Mouse (Mus musculus) hindbrain, embryonic 11.5 days (tissue): Measurements from ENCODE around the gene Stk11ip. TPM values are rescaled to one million over a fixed set of nuclear protein-coding genes. Genes with fewer than 3 reads are reported as not detected.

Source experiments
- ATAC-seq: fragments of 200-750 bp; cut with Nextera tagmentation; 2 replicates; pipeline ENCODE4 v1.8.0; 2017; ENCODE audit warnings: mild to moderate bottlenecking, moderate TSS enrichment, moderate library complexity; ENCODE audit not compliant: low FRiP score
- DNase-seq: peaks from one replicate; pipeline ENCODE4 v3.0.0-alpha.2; 2015; ENCODE audit warnings: low spot score
- H3K27ac ChIP-seq: fragments of 300-500 bp; sonication (generic); 2 replicates; pipeline ENCODE4 v1.5.1; 2014; ENCODE audit warnings: mild to moderate bottlenecking, low read depth, low read length
- H3K27me3 ChIP-seq: fragments of 300-500 bp; sonication (generic); 2 replicates; pipeline ENCODE4 v1.6.1; 2014; ENCODE audit warnings: mild to moderate bottlenecking, low read length, moderate library complexity, mixed read lengths; ENCODE audit not compliant: control insufficient read depth, insufficient read depth
- H3K36me3 ChIP-seq: fragments of 300-500 bp; sonication (generic); 2 replicates; pipeline ENCODE4 v1.6.1; 2014; ENCODE audit warnings: mild to moderate bottlenecking, low read length, moderate library complexity, mixed read lengths; ENCODE audit not compliant: control insufficient read depth, insufficient read depth
- H3K4me1 ChIP-seq: fragments of 300-500 bp; sonication (generic); replicated peaks from 2 replicates; pipeline ENCODE4 v1.6.1; 2014; ENCODE audit warnings: low read length, mixed read lengths; ENCODE audit not compliant: control insufficient read depth, insufficient read depth
- H3K4me2 ChIP-seq: fragments of 300-500 bp; sonication (generic); replicated peaks from 2 replicates; pipeline ENCODE4 v1.6.1; 2014; ENCODE audit warnings: mild to moderate bottlenecking, low read depth, low read length
- H3K4me3 ChIP-seq: fragments of 300-500 bp; sonication (generic); 2 replicates; pipeline ENCODE4 v1.5.1; 2014; ENCODE audit warnings: low read depth, low read length
- H3K9ac ChIP-seq: fragments of 300-500 bp; sonication (generic); 2 replicates; pipeline ENCODE4 v1.6.1; 2014; ENCODE audit warnings: low read depth, low read length
- H3K9me3 ChIP-seq: fragments of 300-500 bp; sonication (generic); 2 replicates; pipeline ENCODE4 v1.6.1; 2016; ENCODE audit warnings: low read length; ENCODE audit not compliant: control insufficient read depth
- WGBS: fragments of 180-500 bp; shearing (Covaris S2); extraction: QIAGEN DNeasy Blood & Tissue Kit; methylation state at CpG from one replicate; pipeline ENCODE4 v1.1.7; 2014; 5-methylcytosine and 5-hydroxymethylcytosine counted together
- polyA plus RNA-seq: library from polyadenylated mRNA; unstranded; fragments of >200 nt; fragmentation: Nextera tagmentation; extraction: Ambion mirVana; gene quantifications from 2 replicates; pipeline ENCODE4 v1.2.1, GENCODE M21; 2014

The Stk11ip gene
- polyA plus RNA-seq, 1 experiment from 2014 or later = 11.8 TPM

GRCm38 (mm10) chr1:75556143-75556781 is 34.9 kb downstream of the Stk11ip start:
- no peak for ATAC-seq
- H3K27ac ChIP-seq = no peak overlapping the region
- no peaks in the 10 kb centered on the region for H3K27me3 ChIP-seq

GRCm38 (mm10) chr1:75557041-75557440 is 35.7 kb downstream of the Stk11ip start:
- 0 out of 2 replicates have a peak, but pooled peaks cover 2% of the 10 kb centered on the region for H3K4me1 ChIP-seq
- H3K9me3 ChIP-seq = no peaks in the 10 kb centered on the region
- no peak for ATAC-seq
- no peaks in the 10 kb centered on the region for H3K27me3 ChIP-seq
- H3K27ac ChIP-seq = no peak overlapping the region
- WGBS = 91% methylated on average over 7 of the region's 7 CpGs
- H3K9ac ChIP-seq = no peak overlapping the region
- no peak overlapping the region for H3K4me2 ChIP-seq
- DNase-seq = no peak
- H3K4me3 ChIP-seq = no peak overlapping the region
- no peaks in the 10 kb centered on the region for H3K36me3 ChIP-seq

More at GRCm38 (mm10) chr1:75556143-75556781, 34.9 kb downstream of the Stk11ip start:
- no peak overlapping the region for H3K4me2 ChIP-seq
- H3K9me3 ChIP-seq = no peaks in the 10 kb centered on the region
- H3K9ac ChIP-seq = no peak overlapping the region
- no peak for DNase-seq
- no peak overlapping the region for H3K4me3 ChIP-seq
- WGBS = 91% methylated on average over 9 of the region's 9 CpGs
- 0 out of 2 replicates have a peak, but pooled peaks cover 2% of the 10 kb centered on the region for H3K4me1 ChIP-seq
- no peaks in the 10 kb centered on the region for H3K36me3 ChIP-seq

- H3K4me3 ChIP-seq = no peak overlapping the region
- no peak for DNase-seq
- 0 out of 2 replicates have a peak, but pooled peaks cover 2% of the 10 kb centered on the region for H3K4me1 ChIP-seq
- no peaks in the 10 kb centered on the region for H3K27me3 ChIP-seq
- H3K27ac ChIP-seq = no peak overlapping the region
- 86% methylated on average over 18 of the region's 18 CpGs for WGBS
- no peaks in the 10 kb centered on the region for H3K36me3 ChIP-seq
- H3K9me3 ChIP-seq = no peaks in the 10 kb centered on the region
- no peak overlapping the region for H3K4me2 ChIP-seq
- ATAC-seq = no peak
- H3K9ac ChIP-seq = no peak overlapping the region
Observed at GRCm38 (mm10) chr1:75558388-75559178, 37.3 kb downstream of the Stk11ip start.

GRCm38 (mm10) chr1:75559212-75559925 is 38.0 kb downstream of the Stk11ip start:
- DNase-seq = peak; percentile 96
- Histone ChIP-seq H3K4me1 (0 out of 2 replicates have a peak, but pooled peaks cover 2% of the 10 kb centered on the region), H3K27me3 (no peaks in the 10 kb centered on the region), H3K36me3 (no peaks in the 10 kb centered on the region), H3K9ac (0 out of 2 replicates have a peak overlapping the region, but pooled peaks have one; percentile 27), H3K4me3 (no peak overlapping the region), H3K4me2 (peak overlapping the region; percentile 24; the same call in 1 of the 2 replicates), H3K27ac (no peak overlapping the region), H3K9me3 (no peaks in the 10 kb centered on the region)
- ATAC-seq = peak; percentile 94
- WGBS = 12% methylated on average over 17 of the region's 17 CpGs

GRCm38 (mm10) chr1:75560206-75560913 is 39.0 kb downstream of the Stk11ip start:
- H3K4me3 ChIP-seq = no peak overlapping the region
- ATAC-seq (peak; percentile 17; the same call in 1 of the 2 replicates), DNase-seq (no peak)
- no peaks in the 10 kb centered on the region for H3K27me3 ChIP-seq
- no peak overlapping the region for H3K27ac ChIP-seq
- 84% methylated on average over 12 of the region's 12 CpGs for WGBS
- no peaks in the 10 kb centered on the region for H3K36me3 ChIP-seq
- H3K4me1 ChIP-seq = 0 out of 2 replicates have a peak, but pooled peaks cover 2% of the 10 kb centered on the region
- no peaks in the 10 kb centered on the region for H3K9me3 ChIP-seq
- no peak overlapping the region for H3K4me2 ChIP-seq
- no peak overlapping the region for H3K9ac ChIP-seq

- Histone ChIP-seq H3K9me3 (no peaks in the 10 kb centered on the region), H3K36me3 (no peaks in the 10 kb centered on the region), H3K27me3 (no peaks in the 10 kb centered on the region), H3K4me3 (no peak overlapping the region), H3K4me1 (0 out of 2 replicates have a peak, but pooled peaks cover 2% of the 10 kb centered on the region), H3K9ac (no peak overlapping the region), H3K4me2 (no peak overlapping the region), H3K27ac (no peak overlapping the region)
- 57% methylated on average over 4 of the region's 4 CpGs for WGBS
- ATAC-seq (no peak), DNase-seq (no peak)
Observed at GRCm38 (mm10) chr1:75561221-75561897, 40.0 kb downstream of the Stk11ip start.

- H3K4me1 ChIP-seq = 0 out of 2 replicates have a peak, but pooled peaks cover 2% of the 10 kb centered on the region
- 85% methylated on average over 1 of the region's 1 CpGs for WGBS
- no peak overlapping the region for H3K27ac ChIP-seq
- H3K4me3 ChIP-seq = no peak overlapping the region
- H3K27me3 ChIP-seq = no peaks in the 10 kb centered on the region
- H3K9ac ChIP-seq = no peak overlapping the region
- H3K4me2 ChIP-seq = no peak overlapping the region
- ATAC-seq = no peak
- no peak for DNase-seq
- no peaks in the 10 kb centered on the region for H3K9me3 ChIP-seq
- no peaks in the 10 kb centered on the region for H3K36me3 ChIP-seq
Observed at GRCm38 (mm10) chr1:75561898-75562238, 40.5 kb downstream of the Stk11ip start.

- no peaks in the 10 kb centered on the region for H3K36me3 ChIP-seq
- no peak for DNase-seq
- 90% methylated on average over 2 of the region's 2 CpGs for WGBS
- no peak overlapping the region for H3K27ac ChIP-seq
- 0 out of 2 replicates have a peak, but pooled peaks cover 2% of the 10 kb centered on the region for H3K4me1 ChIP-seq
- no peak overlapping the region for H3K4me3 ChIP-seq
- no peak for ATAC-seq
- no peak overlapping the region for H3K9ac ChIP-seq
- no peak overlapping the region for H3K4me2 ChIP-seq
- no peaks in the 10 kb centered on the region for H3K27me3 ChIP-seq
- H3K9me3 ChIP-seq = no peaks in the 10 kb centered on the region
Observed at GRCm38 (mm10) chr1:75564102-75564501, 42.8 kb downstream of the Stk11ip start.
